Mouse (Mus musculus) brown adipose tissue, adult 24 weeks (tissue): ENCODE results near the gene Hist1h2bb. TPM values are rescaled to one million over a fixed set of nuclear protein-coding genes. Genes with fewer than 3 reads are reported as not detected.

ENCODE experiments used
- polyA plus RNA-seq: library from polyadenylated mRNA; stranded (reverse); fragments of >200 nt; gene quantifications from 2 replicates; pipeline ENCODE4 v1.2.4, GENCODE M21; 2012; ENCODE audit not compliant: missing spikeins, insufficient read depth, insufficient read length

Hist1h2bb gene
- polyA plus RNA-seq, 1 experiment, result not detected

Other genes with a start within 250 kb of the Hist1h2bb start
- gene Hist1h4h, start 215.7 kb upstream of the Hist1h2bb start, polyA plus RNA-seq, result 69.6 and 128 TPM in 2 replicates
- gene Hist1h2af, start 212.8 kb upstream of the Hist1h2bb start, polyA plus RNA-seq, result not detected in 2 replicates
- not detected in 2 replicates for gene Hist1h3g, start 211.3 kb upstream of the Hist1h2bb start, polyA plus RNA-seq
- gene Hist1h2bh, start 203.3 kb upstream of the Hist1h2bb start, polyA plus RNA-seq, result 1.7 and 2.3 TPM in 2 replicates
- not detected in 2 replicates for gene Hist1h3f, start 202.7 kb upstream of the Hist1h2bb start, polyA plus RNA-seq
- not detected in 2 replicates for gene Hist1h4f, start 195.1 kb upstream of the Hist1h2bb start, polyA plus RNA-seq
- gene Hist1h1d, start 193.5 kb upstream of the Hist1h2bb start, polyA plus RNA-seq, result 0.24 and 1.1 TPM in 2 replicates
- gene Hist1h3e, start 184.4 kb upstream of the Hist1h2bb start, polyA plus RNA-seq, result 2.8 and 2.9 TPM in 2 replicates
- gene Hist1h2ae, start 175.5 kb upstream of the Hist1h2bb start, polyA plus RNA-seq, result not detected in 2 replicates
- gene Hist1h2bg, start 175.3 kb upstream of the Hist1h2bb start, polyA plus RNA-seq, result not detected in 2 replicates
- 4.4 TPM in 1 of 2 replicates, not detected in the other for gene Hist1h2bf, start 172.5 kb upstream of the Hist1h2bb start, polyA plus RNA-seq
- not detected in 2 replicates for gene Hist1h2ad, start 172.4 kb upstream of the Hist1h2bb start, polyA plus RNA-seq
- gene Hist1h3d, start 171.0 kb upstream of the Hist1h2bb start, polyA plus RNA-seq, result 1.1 and 2.5 TPM in 2 replicates
- not detected in 2 replicates for gene Hist1h4d, start 165.1 kb upstream of the Hist1h2bb start, polyA plus RNA-seq
- gene Hist1h2be, start 125.6 kb upstream of the Hist1h2bb start, polyA plus RNA-seq, result 8.2 and 13.8 TPM in 2 replicates
- 4.0 TPM in 2 replicates for gene Hist1h1e, start 124.2 kb upstream of the Hist1h2bb start, polyA plus RNA-seq
- gene Hist1h2ac, start 62.8 kb upstream of the Hist1h2bb start, polyA plus RNA-seq, result 0.59 and 1.0 TPM in 2 replicates
- 190 and 234 TPM in 2 replicates for gene Hist1h2bc, start 62.5 kb upstream of the Hist1h2bb start, polyA plus RNA-seq
- gene Hist1h1t, start 50.9 kb upstream of the Hist1h2bb start, polyA plus RNA-seq, result not detected in 2 replicates
- 2.1 TPM in 1 of 2 replicates, not detected in the other for gene Hist1h4c, start 48.3 kb upstream of the Hist1h2bb start, polyA plus RNA-seq
- 30.2 and 34.3 TPM in 2 replicates for gene Hfe, start 35.9 kb upstream of the Hist1h2bb start, polyA plus RNA-seq
- gene Hist1h1c, start 7.9 kb upstream of the Hist1h2bb start, polyA plus RNA-seq, result 112 and 175 TPM in 2 replicates
- gene Hist1h3c, start 1.1 kb upstream of the Hist1h2bb start, polyA plus RNA-seq, result not detected in 2 replicates
- gene Hist1h2ab, start 4.4 kb downstream of the Hist1h2bb start, polyA plus RNA-seq, result not detected in 2 replicates
- not detected in 2 replicates for gene Hist1h3b, start 5.5 kb downstream of the Hist1h2bb start, polyA plus RNA-seq
- not detected in 2 replicates for gene Hist1h4b, start 10.3 kb downstream of the Hist1h2bb start, polyA plus RNA-seq
- gene Hist1h4a, start 14.5 kb downstream of the Hist1h2bb start, polyA plus RNA-seq, result not detected in 2 replicates
- not detected in 2 replicates for gene Hist1h3a, start 15.7 kb downstream of the Hist1h2bb start, polyA plus RNA-seq
- not detected in 2 replicates for gene Hist1h1a, start 16.9 kb downstream of the Hist1h2bb start, polyA plus RNA-seq
- not detected in 2 replicates for gene Trim38, start 23.2 kb downstream of the Hist1h2bb start, polyA plus RNA-seq
- gene Slc17a2, start 60.3 kb downstream of the Hist1h2bb start, polyA plus RNA-seq, result not detected in 2 replicates
- not detected in 2 replicates for gene Slc17a3, start 92.7 kb downstream of the Hist1h2bb start, polyA plus RNA-seq
- gene Slc17a1, start 121.0 kb downstream of the Hist1h2bb start, polyA plus RNA-seq, result not detected in 2 replicates
- not detected in 2 replicates for gene Slc17a4, start 168.3 kb downstream of the Hist1h2bb start, polyA plus RNA-seq
- gene Hist1h2ba, start 187.4 kb downstream of the Hist1h2bb start, polyA plus RNA-seq, result not detected in 2 replicates
- not detected in 2 replicates for gene Hist1h2aa, start 187.7 kb downstream of the Hist1h2bb start, polyA plus RNA-seq
- not detected in 2 replicates for gene Scgn, start 244.5 kb downstream of the Hist1h2bb start, polyA plus RNA-seq